Mouse (Mus musculus) 3T3-L1 (cell line): ENCODE data around the gene Cpne5.
"Not testable (repeated sequence)": the region's sequence is repeated elsewhere in the genome, so short reads cannot be mapped to it uniquely, and the experiment has no call there.

Source experiments
- DNase-seq: peaks from one replicate; pipeline ENCODE4 v3.0.0-alpha.2; 2015; ENCODE audit warnings: low read depth, low spot score

Cpne5 gene

GRCm38 (mm10) chr17:29257001-29257511 is 19.1 kb upstream of the Cpne5 start:
- DNase-seq, result no peak

GRCm38 (mm10) chr17:29256507-29256906 is 18.5 kb upstream of the Cpne5 start:
- no peak for DNase-seq

- DNase-seq, result not testable (repeated sequence)
Measured at GRCm38 (mm10) chr17:29254784-29255183, 16.8 kb upstream of the Cpne5 start.

GRCm38 (mm10) chr17:29253684-29254083 is 15.7 kb upstream of the Cpne5 start:
- no peak for DNase-seq

- DNase-seq, result no peak
Measured at GRCm38 (mm10) chr17:29253236-29253635, 15.3 kb upstream of the Cpne5 start.

GRCm38 (mm10) chr17:29251608-29252390 is 13.8 kb upstream of the Cpne5 start:
- DNase-seq, result no peak

- DNase-seq, result not testable (repeated sequence)
Measured at GRCm38 (mm10) chr17:29251006-29251405, 13.0 kb upstream of the Cpne5 start.

GRCm38 (mm10) chr17:29249512-29249911 is 11.5 kb upstream of the Cpne5 start:
- peak; percentile 55 for DNase-seq

GRCm38 (mm10) chr17:29247881-29248280 is 9.9 kb upstream of the Cpne5 start:
- no peak for DNase-seq

GRCm38 (mm10) chr17:29246602-29247001 is 8.6 kb upstream of the Cpne5 start:
- DNase-seq, result peak; percentile 94

GRCm38 (mm10) chr17:29245725-29246124 is 7.8 kb upstream of the Cpne5 start:
- DNase-seq, result no peak

- DNase-seq, result no peak
Measured at GRCm38 (mm10) chr17:29244912-29245311, 6.9 kb upstream of the Cpne5 start.

GRCm38 (mm10) chr17:29238421-29238945 is 516 bp upstream of the Cpne5 start:
- no peak for DNase-seq

- no peak for DNase-seq
Measured at GRCm38 (mm10) chr17:29237267-29237771, 648 bp downstream of the Cpne5 start.

GRCm38 (mm10) chr17:29236111-29236510 is 1.9 kb downstream of the Cpne5 start:
- no peak for DNase-seq

- no peak for DNase-seq
Measured at GRCm38 (mm10) chr17:29231109-29231508, 6.9 kb downstream of the Cpne5 start.

- DNase-seq, result no peak
Measured at GRCm38 (mm10) chr17:29220631-29221030, 17.3 kb downstream of the Cpne5 start.

- DNase-seq, result peak; percentile 37
Measured at GRCm38 (mm10) chr17:29218017-29218416, 19.9 kb downstream of the Cpne5 start.

- DNase-seq, result no peak
Measured at GRCm38 (mm10) chr17:29216078-29216477, 21.9 kb downstream of the Cpne5 start.

- no peak for DNase-seq
Measured at GRCm38 (mm10) chr17:29214655-29215054, 23.3 kb downstream of the Cpne5 start.

GRCm38 (mm10) chr17:29214193-29214456 is 23.8 kb downstream of the Cpne5 start:
- no peak for DNase-seq

- no peak for DNase-seq
Measured at GRCm38 (mm10) chr17:29213381-29214192, 24.4 kb downstream of the Cpne5 start.
